Mouse (Mus musculus): ENCODE results near the gene Sh2d2a. TPM values are rescaled to one million over a fixed set of nuclear protein-coding genes. Genes with fewer than 3 reads are reported as not detected.

Gene Sh2d2a
- total and polyA plus RNA-seq, 2 experiments from 2014 or later = 0.08 TPM; not detected in 1

DNA sequence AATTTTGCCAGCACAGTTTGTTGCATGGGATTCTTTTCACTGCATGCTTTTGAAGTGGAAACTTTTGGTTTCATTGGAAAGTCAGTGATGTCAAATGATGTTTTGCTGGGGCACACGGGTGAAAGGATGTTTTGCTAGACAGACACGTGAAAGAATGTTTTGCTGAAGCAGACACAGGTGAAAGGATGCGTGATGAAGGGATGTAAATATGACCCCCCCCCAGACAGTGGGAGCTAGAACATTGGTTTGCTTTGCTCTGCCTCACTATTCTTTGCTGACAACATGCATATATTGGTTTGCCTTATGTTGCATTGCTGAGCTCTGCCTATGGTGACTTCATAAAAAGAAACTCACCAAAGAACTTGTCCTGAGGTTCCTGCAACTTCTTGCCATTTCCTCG lies 1.6 kb upstream of the Sh2d2a start:
- TF ChIP-seq CTCF (IDR thresholded peaks at IDR 0.05; ENCODE audit: low read depth) = no peak
- TF ChIP-seq EP300 (IDR thresholded peaks at IDR 0.05; ENCODE audit: low read depth) = no peak
- WGBS = 70% methylated on average over 4 of the region's 4 CpGs
- peaks cover 4% of the 10 kb centered on the region; the same call in 1 of the 2 replicates for H3K4me1 ChIP-seq (ENCODE audit: control insufficient read depth, insufficient read depth)
- H3K9me3 ChIP-seq (replicated peaks; ENCODE audit: control insufficient read depth, low read length) = no peaks in the 10 kb centered on the region
- no peak overlapping the region for H3K4me2 ChIP-seq (ENCODE audit: low read depth, low read length)
- H3K9ac ChIP-seq (replicated peaks; ENCODE audit: low read depth, low read length) = no peak overlapping the region
- no peak overlapping the region for H3K27ac ChIP-seq (ENCODE audit: low read depth)
- no peaks in the 10 kb centered on the region for H3K36me3 ChIP-seq (replicated peaks; ENCODE audit: control insufficient read depth, insufficient read depth, low read length)
- H3K4me3 ChIP-seq (ENCODE audit: low read depth, low read length) = no peak overlapping the region
- DNase-seq (ENCODE audit: low spot score) (no peak), ATAC-seq (ENCODE audit: insufficient read depth, low read depth) (no peak)
- H3K27me3 ChIP-seq (ENCODE audit: control insufficient read depth, insufficient read depth, low read length) = 0 out of 2 replicates have a peak, but pooled peaks cover 2% of the 10 kb centered on the region

- Histone ChIP-seq H3K9me3 (replicated peaks; ENCODE audit: control insufficient read depth, low read length) (no peaks in the 10 kb centered on the region), H3K36me3 (replicated peaks; ENCODE audit: control insufficient read depth, insufficient read depth, low read length) (no peaks in the 10 kb centered on the region), H3K27me3 (ENCODE audit: control insufficient read depth, insufficient read depth, low read length) (no peaks in the 10 kb centered on the region), H3K4me3 (ENCODE audit: low read depth, low read length) (no peak overlapping the region), H3K4me1 (ENCODE audit: control insufficient read depth, insufficient read depth) (peaks cover 4% of the 10 kb centered on the region; the same call in 1 of the 2 replicates), H3K9ac (replicated peaks; ENCODE audit: low read depth, low read length) (no peak overlapping the region), H3K27ac (ENCODE audit: low read depth) (peak overlapping the region; percentile 55; the same call in 1 of the 2 replicates), H3K4me2 (ENCODE audit: low read depth, low read length) (no peak overlapping the region)
- TF ChIP-seq EP300 (IDR thresholded peaks at IDR 0.05; ENCODE audit: low read depth) (no peak), CTCF (IDR thresholded peaks at IDR 0.05; ENCODE audit: low read depth) (no peak)
- DNase-seq (ENCODE audit: low spot score) (no peak), ATAC-seq (ENCODE audit: insufficient read depth, low read depth) (no peak)
- WGBS = 69% methylated on average over 4 of the region's 4 CpGs
These were observed 369 bp upstream of the Sh2d2a start for GRCm38 (mm10) chr3:87846186-87846585.

DNA sequence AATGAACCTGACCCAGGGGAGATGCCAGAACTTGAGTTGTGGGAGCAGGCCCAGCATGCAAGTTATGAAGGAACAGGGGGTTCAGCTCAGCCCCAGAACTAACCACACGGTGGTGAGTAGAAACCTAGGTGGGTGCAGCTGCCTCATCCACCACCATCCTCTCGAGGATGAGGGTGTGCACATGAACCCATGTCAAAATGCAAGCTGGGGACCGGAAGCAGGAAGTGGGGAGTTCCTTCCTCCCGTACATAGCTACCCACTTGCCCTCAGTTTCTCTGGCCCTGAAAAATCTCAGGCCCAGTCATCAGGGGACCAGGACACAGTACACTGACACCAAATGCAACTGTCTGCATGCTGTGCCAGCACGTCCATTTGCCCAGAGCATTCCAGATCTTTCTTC lies 1.1 kb downstream of the Sh2d2a start:
- WGBS = 46% methylated on average over 5 of the region's 5 CpGs
- Histone ChIP-seq H3K4me3 (ENCODE audit: low read depth, low read length) (no peak overlapping the region), H3K4me2 (ENCODE audit: low read depth, low read length) (peak overlapping the region; percentile 22; the same call in 1 of the 2 replicates), H3K9ac (replicated peaks; ENCODE audit: low read depth, low read length) (no peak overlapping the region), H3K4me1 (ENCODE audit: control insufficient read depth, insufficient read depth) (peaks cover 4% of the 10 kb centered on the region; the same call in 1 of the 2 replicates), H3K36me3 (replicated peaks; ENCODE audit: control insufficient read depth, insufficient read depth, low read length) (no peaks in the 10 kb centered on the region), H3K9me3 (replicated peaks; ENCODE audit: control insufficient read depth, low read length) (no peaks in the 10 kb centered on the region), H3K27ac (ENCODE audit: low read depth) (peak overlapping the region; percentile 55; the same call in 1 of the 2 replicates), H3K27me3 (ENCODE audit: control insufficient read depth, insufficient read depth, low read length) (no peaks in the 10 kb centered on the region)
- ATAC-seq (ENCODE audit: insufficient read depth, low read depth) = no peak
- DNase-seq (ENCODE audit: low spot score) = no peak
- TF ChIP-seq CTCF (IDR thresholded peaks at IDR 0.05; ENCODE audit: low read depth) = no peak
- no peak for TF ChIP-seq EP300 (IDR thresholded peaks at IDR 0.05; ENCODE audit: low read depth)

GRCm38 (mm10) chr3:87849117-87849516 lies 2.6 kb downstream of the Sh2d2a start:
- ATAC-seq (ENCODE audit: insufficient read depth, low read depth) = no peak
- Histone ChIP-seq H3K36me3 (replicated peaks; ENCODE audit: control insufficient read depth, insufficient read depth, low read length) (no peaks in the 10 kb centered on the region), H3K4me3 (ENCODE audit: low read depth, low read length) (no peak overlapping the region), H3K27ac (ENCODE audit: low read depth) (no peak overlapping the region), H3K4me2 (ENCODE audit: low read depth, low read length) (no peak overlapping the region), H3K4me1 (ENCODE audit: control insufficient read depth, insufficient read depth) (peaks cover 4% of the 10 kb centered on the region; the same call in 1 of the 2 replicates), H3K27me3 (ENCODE audit: control insufficient read depth, insufficient read depth, low read length) (no peaks in the 10 kb centered on the region), H3K9me3 (replicated peaks; ENCODE audit: control insufficient read depth, low read length) (no peaks in the 10 kb centered on the region), H3K9ac (replicated peaks; ENCODE audit: low read depth, low read length) (no peak overlapping the region)
- no peak for TF ChIP-seq EP300 (IDR thresholded peaks at IDR 0.05; ENCODE audit: low read depth)
- TF ChIP-seq CTCF (IDR thresholded peaks at IDR 0.05; ENCODE audit: low read depth) = no peak
- DNase-seq (ENCODE audit: low spot score) = no peak
- WGBS = 73% methylated on average over 14 of the region's 14 CpGs

GRCm38 (mm10) chr3:87854795-87855568 lies 8.4 kb downstream of the Sh2d2a start:
- Histone ChIP-seq H3K27ac (ENCODE audit: low read depth) (peak overlapping the region; percentile 20; the same call in 1 of the 2 replicates), H3K9ac (replicated peaks; ENCODE audit: low read depth, low read length) (no peak overlapping the region), H3K4me2 (ENCODE audit: low read depth, low read length) (no peak overlapping the region), H3K4me1 (ENCODE audit: control insufficient read depth, insufficient read depth) (no peaks in the 10 kb centered on the region), H3K4me3 (ENCODE audit: low read depth, low read length) (no peak overlapping the region), H3K36me3 (replicated peaks; ENCODE audit: control insufficient read depth, insufficient read depth, low read length) (peaks cover 23% of the 10 kb centered on the region), H3K9me3 (replicated peaks; ENCODE audit: control insufficient read depth, low read length) (no peaks in the 10 kb centered on the region), H3K27me3 (ENCODE audit: control insufficient read depth, insufficient read depth, low read length) (no peaks in the 10 kb centered on the region)
- ATAC-seq (ENCODE audit: insufficient read depth, low read depth) (no peak), DNase-seq (ENCODE audit: low spot score) (no peak)
- TF ChIP-seq CTCF (IDR thresholded peaks at IDR 0.05; ENCODE audit: low read depth) (no peak), EP300 (IDR thresholded peaks at IDR 0.05; ENCODE audit: low read depth) (no peak)
- WGBS = 57% methylated on average over 7 of the region's 7 CpGs

All from heart, postnatal 0 days (tissue).